10 mouse cellular contexts compared by ENCODE assay signal in the genomic region with DNA sequence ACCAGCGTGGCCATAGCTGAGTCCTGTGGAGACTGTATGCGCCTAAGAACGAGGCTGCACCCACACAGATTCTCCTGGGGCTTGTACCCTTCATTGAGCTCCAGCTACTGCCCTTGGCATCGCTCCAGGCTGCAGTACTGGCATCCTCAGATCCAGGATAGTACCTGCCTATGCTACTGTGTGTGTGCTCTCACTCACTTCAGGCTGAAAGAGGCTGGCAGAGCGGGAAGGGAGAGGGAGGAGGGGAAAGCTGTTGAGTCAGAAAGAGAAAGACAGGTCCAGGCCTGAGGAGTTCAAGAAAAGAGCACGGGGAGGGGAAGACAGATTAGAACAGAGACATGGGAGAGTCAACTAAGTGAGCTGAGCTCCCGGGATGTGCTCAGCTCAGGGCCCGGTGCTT. TPM values are rescaled to one million over a fixed set of nuclear protein-coding genes. Genes with fewer than 3 reads are reported as not detected.
DNase-seq lines count a peak whose midpoint lies in the region; ATAC-seq and TF ChIP-seq lines count a peak whose summit lies in the region.
"Had no signal": no experiment of that assay in that cellular context is flagged by ENCODE, and none has a peak within 500 bp of the region (broad histone marks: within the 10 kb centered on the region; RNA-seq: fewer than 3 reads in every experiment).

No protein-coding gene starts in this region.

- no peak for TF ChIP-seq EP300 in stomach, postnatal 0 days (optimal IDR thresholded peaks at IDR 0.05)

- H3K9me3 ChIP-seq in forebrain, embryonic 12.5 days, result no peaks in the 10 kb centered on the region
- H3K9me3 ChIP-seq in hindbrain, postnatal 0 days (ENCODE audit: low read length), result no peaks in the 10 kb centered on the region
- no peaks in the 10 kb centered on the region for H3K9me3 ChIP-seq in stomach, postnatal 0 days (ENCODE audit: control insufficient read depth, low read length)
- no peaks in the 10 kb centered on the region for H3K9me3 ChIP-seq in heart, embryonic 10.5 days
- H3K9me3 ChIP-seq: G1E had no signal

- DNase-seq in urinary bladder, postnatal 14 days (ENCODE audit: low spot score), result peak; percentile 66
- DNase-seq in urinary bladder, adult 2 months (ENCODE audit: low spot score), result no peak
- no peak for DNase-seq in hindbrain, postnatal 0 days (ENCODE audit: low spot score)
- no peak for DNase-seq in stomach, postnatal 0 days (ENCODE audit: low spot score)
- DNase-seq in heart, embryonic 10.5 days (ENCODE audit: low spot score), result no peak
- DNase-seq in ovary, postnatal 14 days (ENCODE audit: low spot score), result no peak
- DNase-seq: left cerebral cortex, postnatal 4 days had no signal

- no peak for ATAC-seq in forebrain, embryonic 12.5 days (ENCODE audit: low FRiP score)
- ATAC-seq in hindbrain, postnatal 0 days, result no peak
- ATAC-seq in stomach, postnatal 0 days (ENCODE audit: low FRiP score, low TSS enrichment), result 0 out of 2 replicates have a peak, but pooled peaks have one; percentile 34

- WGBS in forebrain, embryonic 12.5 days, result 60% methylated on average over 8 of the region's 8 CpGs
- WGBS in hindbrain, postnatal 0 days, result 32% methylated on average over 8 of the region's 8 CpGs
- 52% methylated on average over 8 of the region's 8 CpGs for WGBS in stomach, postnatal 0 days
- WGBS in heart, embryonic 10.5 days, result 42% methylated on average over 8 of the region's 8 CpGs

- H3K27me3 ChIP-seq in forebrain, embryonic 12.5 days, result no peaks in the 10 kb centered on the region
- no peaks in the 10 kb centered on the region for H3K27me3 ChIP-seq in hindbrain, postnatal 0 days (ENCODE audit: insufficient read depth, low read length)
- no peaks in the 10 kb centered on the region for H3K27me3 ChIP-seq in stomach, postnatal 0 days (ENCODE audit: control insufficient read depth, insufficient read depth, low read length)
- H3K27me3 ChIP-seq in heart, embryonic 10.5 days (ENCODE audit: insufficient read depth, poor library complexity, severe bottlenecking), result no peaks in the 10 kb centered on the region

- H3K4me3 ChIP-seq in forebrain, embryonic 12.5 days (replicated peaks), result 0 out of 2 replicates have a peak overlapping the region, but pooled peaks have one; percentile 1
- H3K4me3 ChIP-seq in hindbrain, postnatal 0 days (ENCODE audit: low read length), result no peak overlapping the region
- H3K4me3 ChIP-seq in stomach, postnatal 0 days (ENCODE audit: low read depth, low read length), result no peak overlapping the region
- no peak overlapping the region for H3K4me3 ChIP-seq in heart, embryonic 10.5 days

- peaks cover 5% of the 10 kb centered on the region for H3K36me3 ChIP-seq in forebrain, embryonic 12.5 days (replicated peaks)
- no peaks in the 10 kb centered on the region for H3K36me3 ChIP-seq in hindbrain, postnatal 0 days (ENCODE audit: insufficient read depth, low read length)
- no peaks in the 10 kb centered on the region for H3K36me3 ChIP-seq in stomach, postnatal 0 days (ENCODE audit: control insufficient read depth, insufficient read depth, low read length)
- no peaks in the 10 kb centered on the region for H3K36me3 ChIP-seq in heart, embryonic 10.5 days
- H3K36me3 ChIP-seq: G1E had no signal

- TF ChIP-seq CTCF in hindbrain, postnatal 0 days (IDR thresholded peaks at IDR 0.05; ENCODE audit: low read depth), result no peak
- no peak for TF ChIP-seq CTCF in stomach, postnatal 0 days (IDR thresholded peaks at IDR 0.05; ENCODE audit: low read depth)

- no peak overlapping the region for H3K9ac ChIP-seq in forebrain, embryonic 12.5 days
- no peak overlapping the region for H3K9ac ChIP-seq in hindbrain, postnatal 0 days (replicated peaks; ENCODE audit: low read length)
- no peak overlapping the region for H3K9ac ChIP-seq in stomach, postnatal 0 days (ENCODE audit: low read length)

- H3K4me2 ChIP-seq in forebrain, embryonic 12.5 days, result peak overlapping the region; percentile 33
- H3K4me2 ChIP-seq in hindbrain, postnatal 0 days (ENCODE audit: low read depth, low read length), result peak overlapping the region; percentile 35; the same call in 1 of the 2 replicates
- H3K4me2 ChIP-seq in stomach, postnatal 0 days (replicated peaks; ENCODE audit: low read depth), result no peak overlapping the region

- H3K4me1 ChIP-seq in forebrain, embryonic 12.5 days, result peaks cover 89% of the 10 kb centered on the region
- peaks cover 31% of the 10 kb centered on the region for H3K4me1 ChIP-seq in hindbrain, postnatal 0 days (ENCODE audit: insufficient read depth, low read length)
- peaks cover 2% of the 10 kb centered on the region; the same call in 1 of the 2 replicates for H3K4me1 ChIP-seq in stomach, postnatal 0 days (replicated peaks; ENCODE audit: control insufficient read depth, insufficient read depth)
- H3K4me1 ChIP-seq in heart, embryonic 10.5 days, result peaks cover 49% of the 10 kb centered on the region

- H3K27ac ChIP-seq in forebrain, embryonic 12.5 days, result peak overlapping the region; percentile 83
- H3K27ac ChIP-seq in hindbrain, postnatal 0 days, result peak overlapping the region; percentile 38; the same call in 1 of the 2 replicates
- H3K27ac ChIP-seq in stomach, postnatal 0 days (replicated peaks), result no peak overlapping the region; the same call in 1 of the 2 replicates
- H3K27ac ChIP-seq in heart, embryonic 10.5 days, result no peak overlapping the region; the same call in 1 of the 2 replicates

RNA-seq across cellular contexts. Expression of a gene that starts 25.2 kb away (rescaled TPM):
- polyA plus RNA-seq in urinary bladder, adult 2 months (2012; rRNA removed), result 23.5 and 30.1 TPM in 2 replicates
- 28.3 and 31.0 TPM in 2 replicates for polyA plus RNA-seq in forebrain, embryonic 12.5 days (2016; fragmentation: Nextera tagmentation; extraction: Ambion mirVana)
- 43.9 and 45.5 TPM in 2 replicates for total RNA-seq in hindbrain, postnatal 0 days (2014; rRNA removed)
- 6.8 and 8.1 TPM in 2 replicates for polyA plus RNA-seq in hindbrain, postnatal 0 days (2015; fragmentation: Nextera tagmentation; extraction: Ambion mirVana)
- 5.9 and 6.1 TPM in 2 replicates for polyA plus RNA-seq in stomach, postnatal 0 days (2015; fragmentation: Nextera tagmentation; extraction: Ambion mirVana)
- 5.4 and 8.7 TPM in 2 replicates for polyA plus RNA-seq in heart, embryonic 10.5 days (2016; fragmentation: Nextera tagmentation; extraction: Ambion mirVana)
- total RNA-seq: common myeloid progenitor, adult 5-6 weeks; G1E had no signal
- polyA plus RNA-seq: G1E had no signal

Comparison
In these comparisons a context has a peak if more than half of its experiments do, and no peak if none do; other contexts are left out.
1. H3K27ac ChIP-seq: peak in forebrain, embryonic 12.5 days (single experiment) and hindbrain, postnatal 0 days (single experiment); none in stomach, postnatal 0 days (single experiment) and heart, embryonic 10.5 days (single experiment).